Mouse (Mus musculus): Measurements from ENCODE around the gene Zfp827. TPM values are rescaled to one million over a fixed set of nuclear protein-coding genes. Genes with fewer than 3 reads are reported as not detected.

Zfp827 gene
- polyA plus RNA-seq, 1 experiment from 2014 or later, result 16.8 TPM

GRCm38 (mm10) chr8:79198675-79199074 is 170.4 kb downstream of the Zfp827 start:
- H3K27ac ChIP-seq (ENCODE audit: low read depth, low read length), result no peak overlapping the region
- no peak overlapping the region for H3K4me3 ChIP-seq (ENCODE audit: low read depth, low read length)
- H3K9ac ChIP-seq (replicated peaks; ENCODE audit: low read depth, low read length), result no peak overlapping the region
- no peaks in the 10 kb centered on the region; the same call in 1 of the 2 replicates for H3K4me1 ChIP-seq (ENCODE audit: control insufficient read depth, insufficient read depth, low read length)
- no peak overlapping the region for H3K4me2 ChIP-seq (ENCODE audit: low read depth, low read length)
- H3K27me3 ChIP-seq (ENCODE audit: control insufficient read depth, insufficient read depth, low read length), result no peaks in the 10 kb centered on the region
- whole genome bisulfite sequencing, result 25% methylated on average over 3 of the region's 3 CpGs
- ATAC-seq (ENCODE audit: low read depth), result no peak
- H3K9me3 ChIP-seq (ENCODE audit: control insufficient read depth, low read length), result no peaks in the 10 kb centered on the region
- no peaks in the 10 kb centered on the region for H3K36me3 ChIP-seq (ENCODE audit: control insufficient read depth, insufficient read depth, low read length)

DNA sequence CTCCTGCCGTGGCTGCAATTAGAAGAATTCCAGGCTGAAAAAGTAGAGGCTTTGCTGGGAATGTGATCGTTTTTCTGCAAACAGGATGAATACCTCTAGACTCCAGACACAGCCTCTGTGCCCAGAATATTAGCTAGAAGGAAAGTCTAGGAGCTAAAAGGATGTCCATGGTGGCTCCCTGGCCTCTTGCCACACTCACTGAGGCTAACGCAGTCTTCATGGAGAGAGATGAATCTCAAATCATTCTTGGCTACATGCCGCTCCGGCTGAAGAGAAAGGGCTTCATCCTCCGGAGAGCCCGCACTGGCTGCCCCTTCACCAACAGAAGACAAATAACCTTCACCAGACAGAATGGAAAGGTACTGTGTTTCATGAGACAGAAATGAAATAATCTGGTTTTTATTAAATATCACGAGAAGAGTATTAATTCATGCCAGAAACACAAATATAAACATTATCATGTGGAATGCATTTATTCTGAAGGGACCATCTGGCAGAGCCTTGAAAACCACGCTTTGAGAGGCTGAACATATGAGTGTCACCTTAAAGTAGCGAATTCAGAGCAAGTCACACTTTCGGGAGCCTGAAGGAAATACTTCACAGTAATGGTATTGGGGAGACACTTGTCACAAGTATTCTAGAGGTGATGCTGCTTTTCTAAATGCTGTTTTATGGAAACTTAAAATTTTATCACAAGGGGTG is 173.4 kb downstream of the Zfp827 start:
- Histone ChIP-seq H3K4me2 (ENCODE audit: low read depth, low read length) (no peak overlapping the region), H3K4me1 (ENCODE audit: control insufficient read depth, insufficient read depth, low read length) (no peaks in the 10 kb centered on the region), H3K9me3 (ENCODE audit: control insufficient read depth, low read length) (no peaks in the 10 kb centered on the region), H3K27ac (ENCODE audit: low read depth, low read length) (no peak overlapping the region), H3K27me3 (ENCODE audit: control insufficient read depth, insufficient read depth, low read length) (no peaks in the 10 kb centered on the region), H3K36me3 (ENCODE audit: control insufficient read depth, insufficient read depth, low read length) (no peaks in the 10 kb centered on the region), H3K9ac (replicated peaks; ENCODE audit: low read depth, low read length) (no peak overlapping the region), H3K4me3 (ENCODE audit: low read depth, low read length) (no peak overlapping the region)
- 77% methylated on average over 11 of the region's 11 CpGs for WGBS
- no peak for ATAC-seq (ENCODE audit: low read depth)

GRCm38 (mm10) chr8:79206895-79207294 is 178.7 kb downstream of the Zfp827 start:
- 74% methylated on average over 4 of the region's 4 CpGs for WGBS
- no peak overlapping the region for H3K4me2 ChIP-seq (ENCODE audit: low read depth, low read length)
- H3K9ac ChIP-seq (replicated peaks; ENCODE audit: low read depth, low read length), result no peak overlapping the region
- ATAC-seq (ENCODE audit: low read depth), result no peak
- H3K9me3 ChIP-seq (ENCODE audit: control insufficient read depth, low read length), result no peaks in the 10 kb centered on the region
- no peak overlapping the region for H3K4me3 ChIP-seq (ENCODE audit: low read depth, low read length)
- H3K36me3 ChIP-seq (ENCODE audit: control insufficient read depth, insufficient read depth, low read length), result no peaks in the 10 kb centered on the region
- no peak overlapping the region for H3K27ac ChIP-seq (ENCODE audit: low read depth, low read length)
- no peaks in the 10 kb centered on the region for H3K27me3 ChIP-seq (ENCODE audit: control insufficient read depth, insufficient read depth, low read length)
- peaks cover 12% of the 10 kb centered on the region for H3K4me1 ChIP-seq (ENCODE audit: control insufficient read depth, insufficient read depth, low read length)

DNA sequence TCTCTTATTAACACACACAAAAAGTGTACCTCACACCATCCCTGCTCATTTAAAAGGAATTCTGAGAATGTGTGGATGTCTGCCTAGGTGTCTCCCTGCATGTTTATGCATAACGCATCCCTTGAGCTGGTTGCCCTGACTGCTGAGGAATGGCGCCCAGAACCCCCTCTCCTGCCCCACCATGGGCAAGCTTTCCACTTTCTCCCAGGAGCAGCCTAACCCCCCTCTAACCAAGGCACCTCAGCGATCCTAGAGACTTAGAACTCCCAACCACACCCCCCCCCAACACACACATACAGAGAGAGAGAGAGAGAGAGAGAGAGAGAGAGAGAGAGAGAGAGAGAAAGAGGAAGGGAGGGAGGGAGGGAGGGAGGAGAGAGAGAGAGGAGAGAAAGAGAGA is 179.9 kb downstream of the Zfp827 start:
- ATAC-seq (ENCODE audit: low read depth), result no peak
- no peak overlapping the region for H3K9ac ChIP-seq (replicated peaks; ENCODE audit: low read depth, low read length)
- no peak overlapping the region for H3K27ac ChIP-seq (ENCODE audit: low read depth, low read length)

GRCm38 (mm10) chr8:79208691-79209640 is 180.7 kb downstream of the Zfp827 start:
- H3K9me3 ChIP-seq (ENCODE audit: control insufficient read depth, low read length), result no peaks in the 10 kb centered on the region
- no peak overlapping the region for H3K4me3 ChIP-seq (ENCODE audit: low read depth, low read length)
- ATAC-seq (ENCODE audit: low read depth), result peak; percentile 45; the same call in 1 of the 2 replicates
- H3K9ac ChIP-seq (replicated peaks; ENCODE audit: low read depth, low read length), result no peak overlapping the region
- no peak overlapping the region; the same call in 1 of the 2 replicates for H3K27ac ChIP-seq (ENCODE audit: low read depth, low read length)
- H3K36me3 ChIP-seq (ENCODE audit: control insufficient read depth, insufficient read depth, low read length), result no peaks in the 10 kb centered on the region
- H3K27me3 ChIP-seq (ENCODE audit: control insufficient read depth, insufficient read depth, low read length), result no peaks in the 10 kb centered on the region
- peaks cover 12% of the 10 kb centered on the region for H3K4me1 ChIP-seq (ENCODE audit: control insufficient read depth, insufficient read depth, low read length)
- H3K4me2 ChIP-seq (ENCODE audit: low read depth, low read length), result peak overlapping the region; percentile 54
- 12% methylated on average over 15 of the region's 15 CpGs for WGBS

More for the DNA sequence above, 179.9 kb downstream of the Zfp827 start:
- WGBS, result 62% methylated on average over 3 of the region's 3 CpGs
- Histone ChIP-seq H3K4me1 (ENCODE audit: control insufficient read depth, insufficient read depth, low read length) (peaks cover 12% of the 10 kb centered on the region), H3K4me3 (ENCODE audit: low read depth, low read length) (no peak overlapping the region), H3K36me3 (ENCODE audit: control insufficient read depth, insufficient read depth, low read length) (no peaks in the 10 kb centered on the region), H3K27me3 (ENCODE audit: control insufficient read depth, insufficient read depth, low read length) (no peaks in the 10 kb centered on the region), H3K9me3 (ENCODE audit: control insufficient read depth, low read length) (no peaks in the 10 kb centered on the region), H3K4me2 (ENCODE audit: low read depth, low read length) (no peak overlapping the region)

DNA sequence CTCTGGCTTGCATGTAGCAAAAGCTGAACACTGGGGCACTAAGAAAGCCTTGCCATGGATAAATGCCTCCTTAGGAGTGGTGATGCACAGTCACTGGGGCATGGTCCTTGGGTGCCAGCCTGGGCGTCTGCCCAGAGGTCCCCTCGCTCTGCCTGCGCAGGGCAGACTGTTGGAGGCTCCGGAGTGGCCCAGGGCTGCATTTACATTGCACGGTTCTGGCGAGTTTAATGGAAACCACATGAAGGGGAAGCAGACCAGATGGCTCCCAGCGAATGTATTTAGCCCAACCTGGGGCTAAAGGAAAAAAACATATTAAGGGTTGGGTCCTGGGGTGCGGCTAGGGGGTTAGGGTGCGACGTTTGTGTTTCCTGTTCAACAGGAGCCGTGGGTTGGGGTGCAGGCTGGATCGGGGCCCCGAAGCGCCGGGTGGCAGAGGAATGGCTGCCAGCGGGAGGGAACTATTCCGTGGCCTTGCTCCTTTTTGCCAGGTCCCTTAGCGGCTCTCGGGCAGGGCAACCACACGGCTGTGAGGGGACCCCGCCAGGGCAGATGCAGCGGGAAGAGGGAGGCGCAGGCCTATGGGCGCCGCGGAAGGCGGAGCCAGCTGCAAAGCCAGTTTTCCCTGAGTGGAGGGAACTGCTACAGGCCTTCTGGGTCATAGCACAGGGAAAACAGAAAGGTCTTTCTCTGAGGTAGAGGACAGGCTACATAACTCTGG is 181.6 kb downstream of the Zfp827 start:
- no peaks in the 10 kb centered on the region for H3K27me3 ChIP-seq (ENCODE audit: control insufficient read depth, insufficient read depth, low read length)
- H3K4me1 ChIP-seq (ENCODE audit: control insufficient read depth, insufficient read depth, low read length), result peaks cover 12% of the 10 kb centered on the region
- WGBS, result 4% methylated on average over 27 of the region's 27 CpGs
- peak; percentile 73 for ATAC-seq (ENCODE audit: low read depth)
- H3K4me2 ChIP-seq (ENCODE audit: low read depth, low read length), result peak overlapping the region; percentile 54
- H3K27ac ChIP-seq (ENCODE audit: low read depth, low read length), result peak overlapping the region; percentile 41; the same call in 1 of the 2 replicates
- H3K36me3 ChIP-seq (ENCODE audit: control insufficient read depth, insufficient read depth, low read length), result no peaks in the 10 kb centered on the region
- no peaks in the 10 kb centered on the region for H3K9me3 ChIP-seq (ENCODE audit: control insufficient read depth, low read length)
- peak overlapping the region; percentile 54 for H3K9ac ChIP-seq (replicated peaks; ENCODE audit: low read depth, low read length)
- H3K4me3 ChIP-seq (ENCODE audit: low read depth, low read length), result peak overlapping the region; percentile 32

DNA sequence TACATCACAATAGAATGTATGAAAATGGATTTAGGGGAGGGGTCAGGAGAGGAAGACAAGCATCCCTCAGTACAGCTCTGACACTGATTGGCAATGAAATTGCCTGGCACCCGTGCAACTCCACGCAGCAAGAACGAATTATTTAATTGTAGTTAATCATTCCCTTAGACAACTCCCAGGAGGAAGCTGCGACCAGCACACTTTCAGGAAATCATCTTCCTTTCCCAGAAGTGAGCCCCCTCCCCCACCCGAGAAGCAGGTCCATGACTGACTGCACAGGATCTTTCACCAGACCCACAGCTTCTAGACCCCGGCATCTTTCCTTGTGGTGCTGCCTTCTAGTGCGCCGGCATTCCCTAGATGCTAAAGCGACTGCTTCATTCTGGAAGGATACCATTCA is 183.4 kb downstream of the Zfp827 start:
- H3K4me3 ChIP-seq (ENCODE audit: low read depth, low read length), result no peak overlapping the region
- no peaks in the 10 kb centered on the region for H3K9me3 ChIP-seq (ENCODE audit: control insufficient read depth, low read length)
- no peak overlapping the region for H3K9ac ChIP-seq (replicated peaks; ENCODE audit: low read depth, low read length)
- no peaks in the 10 kb centered on the region for H3K36me3 ChIP-seq (ENCODE audit: control insufficient read depth, insufficient read depth, low read length)
- H3K4me1 ChIP-seq (ENCODE audit: control insufficient read depth, insufficient read depth, low read length), result peaks cover 12% of the 10 kb centered on the region
- 59% methylated on average over 9 of the region's 9 CpGs for WGBS
- no peak for ATAC-seq (ENCODE audit: low read depth)
- no peak overlapping the region for H3K4me2 ChIP-seq (ENCODE audit: low read depth, low read length)
- H3K27ac ChIP-seq (ENCODE audit: low read depth, low read length), result no peak overlapping the region
- H3K27me3 ChIP-seq (ENCODE audit: control insufficient read depth, insufficient read depth, low read length), result no peaks in the 10 kb centered on the region

GRCm38 (mm10) chr8:79222106-79222751 is 194.0 kb downstream of the Zfp827 start:
- no peak overlapping the region for H3K27ac ChIP-seq (ENCODE audit: low read depth, low read length)
- no peaks in the 10 kb centered on the region for H3K4me1 ChIP-seq (ENCODE audit: control insufficient read depth, insufficient read depth, low read length)
- 66% methylated on average over 5 of the region's 5 CpGs for WGBS
- ATAC-seq (ENCODE audit: low read depth), result no peak
- no peaks in the 10 kb centered on the region for H3K27me3 ChIP-seq (ENCODE audit: control insufficient read depth, insufficient read depth, low read length)
- no peak overlapping the region for H3K4me3 ChIP-seq (ENCODE audit: low read depth, low read length)
- H3K9me3 ChIP-seq (ENCODE audit: control insufficient read depth, low read length), result no peaks in the 10 kb centered on the region
- H3K36me3 ChIP-seq (ENCODE audit: control insufficient read depth, insufficient read depth, low read length), result no peaks in the 10 kb centered on the region
- no peak overlapping the region for H3K4me2 ChIP-seq (ENCODE audit: low read depth, low read length)
- no peak overlapping the region for H3K9ac ChIP-seq (replicated peaks; ENCODE audit: low read depth, low read length)

Measured in neural tube, embryonic 14.5 days (tissue).